Mouse (Mus musculus) forebrain, postnatal 0 days (tissue): ENCODE results near the gene Hoxd3. TPM values are rescaled to one million over a fixed set of nuclear protein-coding genes. Genes with fewer than 3 reads are reported as not detected.

ENCODE experiments used
- ATAC-seq: fragments of 200-750 bp; cut with Nextera tagmentation; 2 replicates; pipeline ENCODE4 v1.8.0; 2017; ENCODE audit warnings: mild to moderate bottlenecking, moderate library complexity
- DNase-seq: peaks from one replicate; pipeline ENCODE4 v3.0.0-alpha.2; 2015
- H3K27ac ChIP-seq: fragments of 300-500 bp; sonication (generic); 2 replicates; pipeline ENCODE4 v1.5.1; 2014; ENCODE audit warnings: low read depth, mild to moderate bottlenecking, antibody characterized with exemption, low read length, moderate library complexity, mixed read lengths
- H3K27me3 ChIP-seq: fragments of 300-500 bp; sonication (generic); 2 replicates; pipeline ENCODE4 v1.6.1; 2014; ENCODE audit warnings: mild to moderate bottlenecking, low read length, mixed read lengths; ENCODE audit not compliant: insufficient read depth
- H3K36me3 ChIP-seq: fragments of 300-500 bp; sonication (generic); 2 replicates; pipeline ENCODE4 v1.6.1; 2014; ENCODE audit warnings: mild to moderate bottlenecking, moderate library complexity; ENCODE audit not compliant: insufficient read depth
- H3K4me1 ChIP-seq: fragments of 300-500 bp; sonication (generic); 2 replicates; pipeline ENCODE4 v1.6.1; 2014; ENCODE audit warnings: antibody characterized with exemption; ENCODE audit not compliant: insufficient read depth
- H3K4me2 ChIP-seq: fragments of 300-500 bp; sonication (generic); 2 replicates; pipeline ENCODE4 v1.6.1; 2014; ENCODE audit warnings: low read depth, mild to moderate bottlenecking, moderate library complexity
- H3K4me3 ChIP-seq: fragments of 300-500 bp; sonication (generic); 2 replicates; pipeline ENCODE4 v1.5.1; 2014; ENCODE audit warnings: low read depth, low read length, mixed read lengths
- H3K9ac ChIP-seq: fragments of 300-500 bp; sonication (generic); 2 replicates; pipeline ENCODE4 v1.6.1; 2014; ENCODE audit warnings: mild to moderate bottlenecking
- H3K9me3 ChIP-seq: fragments of 300-500 bp; sonication (generic); 2 replicates; pipeline ENCODE4 v1.6.1; 2016; ENCODE audit warnings: low read length
- CTCF ChIP-seq: sonication (generic); IDR thresholded peaks from 2 replicates; pipeline ENCODE4 v1.5.1; 2016; ENCODE audit warnings: antibody characterized with exemption, control low read depth, low read depth
- WGBS: fragments of 180-500 bp; shearing (Covaris S2); extraction: QIAGEN DNeasy Blood & Tissue Kit; methylation state at CpG from one replicate; pipeline ENCODE4 v1.1.7; 2014; 5-methylcytosine and 5-hydroxymethylcytosine counted together
- polyA plus RNA-seq: library from polyadenylated mRNA; unstranded; fragments of >200 nt; fragmentation: Nextera tagmentation; extraction: Ambion mirVana; gene quantifications from 2 replicates; pipeline ENCODE4 v1.2.1, GENCODE M21; 2015
- total RNA-seq: library from RNA; depleted of rRNA; stranded (reverse); fragments of >200 nt; gene quantifications from 2 replicates; pipeline ENCODE4 v1.2.3, GENCODE M21; 2014

The Hoxd3 gene
- total and polyA plus RNA-seq, 2 experiments from 2014 or later, result not detected

DNA sequence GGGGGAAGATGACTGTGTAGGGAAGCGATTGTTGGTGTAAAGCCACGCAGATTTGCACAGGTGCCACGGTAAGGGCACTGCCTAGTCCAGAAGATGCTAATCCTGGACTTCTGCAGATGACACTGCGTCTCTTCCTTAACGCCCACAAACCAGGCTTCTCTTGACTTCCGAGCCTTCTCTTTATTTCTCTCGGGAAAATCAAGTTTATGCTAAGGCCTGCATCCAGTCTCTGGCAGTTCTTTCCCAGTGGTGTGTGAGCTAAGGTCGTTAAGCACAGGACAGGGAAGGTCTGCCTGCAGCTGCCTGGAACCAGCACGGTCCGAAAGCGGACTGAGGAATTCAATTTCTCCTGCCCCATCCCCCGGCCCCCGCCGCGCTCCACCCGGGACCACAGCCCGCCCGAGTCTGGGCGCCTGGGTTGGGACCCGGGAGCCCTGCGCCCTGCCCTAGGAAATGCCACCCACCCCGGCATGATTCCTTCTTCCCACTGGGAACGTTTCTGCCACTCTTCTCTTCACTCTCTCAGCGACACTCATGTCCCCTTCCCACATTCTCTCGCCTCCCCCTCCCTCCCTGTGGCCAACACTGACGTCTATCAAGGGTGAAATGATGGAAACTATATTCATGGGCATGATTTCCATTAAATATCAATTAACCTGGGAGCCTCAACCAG, 7.9 kb upstream of the Hoxd3 start:
- Histone ChIP-seq H3K4me1 (no peaks in the 10 kb centered on the region), H3K9ac (no peak overlapping the region), H3K36me3 (no peaks in the 10 kb centered on the region), H3K9me3 (no peaks in the 10 kb centered on the region), H3K27me3 (peaks cover 85% of the 10 kb centered on the region), H3K27ac (no peak overlapping the region), H3K4me3 (no peak overlapping the region), H3K4me2 (no peak overlapping the region)
- DNase-seq (no peak), ATAC-seq (no peak)
- no peak for TF ChIP-seq CTCF
- WGBS, result 1% methylated on average over 26 of the region's 26 CpGs

DNA sequence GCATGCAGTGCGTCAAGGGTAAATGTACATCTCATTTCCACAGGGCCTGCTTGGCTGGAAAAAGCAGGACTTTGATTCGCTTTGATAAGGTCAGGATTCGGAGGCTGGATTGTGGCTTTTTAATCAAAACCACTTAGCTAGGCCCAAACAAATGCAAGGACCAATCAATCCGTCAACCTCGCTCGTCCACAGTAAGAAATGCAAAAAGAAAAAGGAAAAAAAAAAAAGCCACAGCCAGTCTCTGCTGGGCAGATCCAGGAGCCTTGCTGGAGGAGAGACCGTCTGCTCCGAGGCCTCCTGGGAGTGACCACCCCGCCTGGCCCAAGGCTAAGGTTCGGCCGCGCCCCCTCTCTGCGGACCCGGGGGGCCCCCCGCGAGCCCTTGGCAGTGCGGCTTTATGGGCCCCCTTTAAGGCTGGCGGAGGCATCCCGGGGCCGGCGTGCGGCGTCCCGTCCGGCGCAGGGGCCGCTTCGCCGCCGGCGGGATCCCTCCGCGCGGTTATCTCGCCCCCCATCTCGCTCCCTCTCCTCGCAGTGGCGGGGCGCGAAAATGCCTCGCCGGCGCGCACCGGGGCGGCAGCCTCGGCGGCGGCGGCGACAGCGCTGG, 7.2 kb upstream of the Hoxd3 start, which contains the start of gene Hoxd8:
Gene Hoxd8 (plus strand): TSS at position 223 of the 606 bp plus-strand sequence.
- H3K4me3 ChIP-seq, result peak within 1 kb of the TSS; percentile 26

GRCm38 (mm10) chr2:74704999-74705466, 6.7 kb upstream of the Hoxd3 start:
- ATAC-seq (no peak), DNase-seq (no peak)
- peak overlapping the region; percentile 26 for H3K4me3 ChIP-seq
- no peak for TF ChIP-seq CTCF
- H3K36me3 ChIP-seq, result no peaks in the 10 kb centered on the region
- H3K27ac ChIP-seq, result no peak overlapping the region
- no peak overlapping the region for H3K9ac ChIP-seq
- peaks cover 85% of the 10 kb centered on the region for H3K27me3 ChIP-seq
- under 1% methylated on average over 48 of the region's 66 CpGs for WGBS
- peak overlapping the region; percentile 45 for H3K4me2 ChIP-seq
- H3K9me3 ChIP-seq, result no peaks in the 10 kb centered on the region
- no peaks in the 10 kb centered on the region for H3K4me1 ChIP-seq

More for the DNA sequence above, 7.2 kb upstream of the Hoxd3 start, which contains the start of gene Hoxd8:
- no peak for ATAC-seq
- H3K9ac ChIP-seq, result no peak within 1 kb of the TSS
- peak within 1 kb of the TSS; percentile 45 for H3K4me2 ChIP-seq
- no peaks in the 10 kb centered on the region for H3K36me3 ChIP-seq
- peaks cover 85% of the 10 kb centered on the region for H3K27me3 ChIP-seq
- DNase-seq, result no peak
- H3K4me1 ChIP-seq, result no peaks in the 10 kb centered on the region
- TF ChIP-seq CTCF, result no peak
- no peak within 1 kb of the TSS for H3K27ac ChIP-seq
- WGBS, result 4% methylated on average over 51 of the region's 52 CpGs
- H3K9me3 ChIP-seq, result no peaks in the 10 kb centered on the region

- Histone ChIP-seq H3K27ac (no peak overlapping the region), H3K4me3 (peak overlapping the region; percentile 26), H3K9me3 (no peaks in the 10 kb centered on the region), H3K27me3 (peaks cover 85% of the 10 kb centered on the region), H3K4me2 (peak overlapping the region; percentile 45), H3K36me3 (no peaks in the 10 kb centered on the region), H3K4me1 (no peaks in the 10 kb centered on the region), H3K9ac (no peak overlapping the region)
- WGBS, result 2% methylated on average over 65 of the region's 85 CpGs
- DNase-seq (no peak), ATAC-seq (no peak)
- no peak for TF ChIP-seq CTCF
Measured at GRCm38 (mm10) chr2:74705467-74706089, 6.1 kb upstream of the Hoxd3 start.

DNA sequence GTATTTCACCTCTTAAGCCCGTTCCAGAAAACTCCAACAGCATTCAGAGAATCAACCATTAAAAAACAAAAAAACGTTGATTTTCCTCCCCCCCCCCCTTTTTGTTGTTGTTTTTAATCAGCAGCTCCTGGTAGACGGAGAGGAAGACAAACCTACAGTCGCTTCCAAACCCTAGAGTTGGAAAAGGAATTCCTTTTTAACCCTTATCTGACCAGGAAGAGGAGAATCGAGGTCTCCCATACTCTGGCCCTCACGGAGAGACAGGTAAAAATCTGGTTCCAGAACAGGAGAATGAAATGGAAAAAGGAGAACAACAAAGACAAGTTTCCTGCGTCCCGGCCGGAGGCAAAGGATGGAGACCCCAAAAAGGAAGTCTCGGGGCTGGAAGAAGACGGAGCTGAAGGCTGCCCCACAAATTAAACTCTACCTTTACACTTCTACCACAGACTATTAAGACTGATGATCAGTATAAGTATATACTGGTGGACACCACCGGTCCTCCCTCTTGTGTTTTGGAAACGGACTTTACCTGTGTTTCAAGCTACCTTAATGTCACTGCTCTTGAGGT, 5.2 kb upstream of the Hoxd3 start:
- no peak for TF ChIP-seq CTCF
- no peak overlapping the region for H3K27ac ChIP-seq
- 2% methylated on average over 13 of the region's 13 CpGs for WGBS

GRCm38 (mm10) chr2:74707599-74707998, 4.1 kb upstream of the Hoxd3 start:
- no peak overlapping the region for H3K4me2 ChIP-seq
- H3K27ac ChIP-seq, result no peak overlapping the region
- no peaks in the 10 kb centered on the region for H3K4me1 ChIP-seq
- no peaks in the 10 kb centered on the region for H3K36me3 ChIP-seq
- H3K9ac ChIP-seq, result no peak overlapping the region
- TF ChIP-seq CTCF, result no peak
- H3K4me3 ChIP-seq, result no peak overlapping the region
- peaks cover 81% of the 10 kb centered on the region for H3K27me3 ChIP-seq
- ATAC-seq, result no peak
- 9% methylated on average over 7 of the region's 7 CpGs for WGBS
- no peak for DNase-seq
- H3K9me3 ChIP-seq, result no peaks in the 10 kb centered on the region

More for the DNA sequence above, 5.2 kb upstream of the Hoxd3 start:
- Histone ChIP-seq H3K4me2 (no peak overlapping the region), H3K4me1 (no peaks in the 10 kb centered on the region), H3K27me3 (peaks cover 82% of the 10 kb centered on the region), H3K4me3 (no peak overlapping the region), H3K9ac (no peak overlapping the region), H3K36me3 (no peaks in the 10 kb centered on the region), H3K9me3 (no peaks in the 10 kb centered on the region)
- ATAC-seq (no peak), DNase-seq (no peak)

DNA sequence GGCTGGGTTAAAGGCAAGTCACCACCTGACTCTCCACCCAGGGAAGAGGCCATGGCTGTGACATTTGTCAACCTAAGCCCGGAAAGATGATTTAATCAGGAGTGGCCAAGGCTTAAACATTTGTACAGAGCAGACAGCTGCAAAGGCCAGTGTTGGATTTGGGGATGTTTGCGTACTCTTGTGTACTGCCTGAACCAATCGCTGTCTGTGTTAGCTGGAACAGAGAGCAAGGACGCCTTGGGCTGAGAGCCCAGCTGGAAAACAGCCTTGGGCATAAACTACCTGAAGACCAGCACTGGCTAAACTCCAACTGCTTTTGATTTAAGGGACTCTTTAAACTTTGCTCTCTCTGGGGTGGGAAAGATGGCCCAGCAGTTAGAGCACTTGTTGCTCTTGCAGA, 3.1 kb upstream of the Hoxd3 start:
- no peak overlapping the region for H3K4me3 ChIP-seq

More for the DNA sequence above, 3.1 kb upstream of the Hoxd3 start:
- H3K4me2 ChIP-seq, result no peak overlapping the region
- DNase-seq (no peak), ATAC-seq (no peak)
- no peak overlapping the region for H3K27ac ChIP-seq
- H3K9ac ChIP-seq, result no peak overlapping the region
- no peaks in the 10 kb centered on the region for H3K36me3 ChIP-seq
- WGBS, result 5% methylated on average over 4 of the region's 4 CpGs
- no peaks in the 10 kb centered on the region for H3K9me3 ChIP-seq
- H3K27me3 ChIP-seq, result peaks cover 82% of the 10 kb centered on the region
- no peaks in the 10 kb centered on the region for H3K4me1 ChIP-seq
- TF ChIP-seq CTCF, result no peak
